Mouse (Mus musculus) heart, postnatal 4 days (tissue): ENCODE data around the gene Slc25a39. TPM values are rescaled to one million over a fixed set of nuclear protein-coding genes. Genes with fewer than 3 reads are reported as not detected.
"Not testable (repeated sequence)": the region's sequence is repeated elsewhere in the genome, so short reads cannot be mapped to it uniquely, and the experiment has no call there.

Source experiments
- DNase-seq: peaks from one replicate; pipeline ENCODE4 v3.0.0; 2021
- total RNA-seq, 2 experiments: library from RNA; stranded (reverse); gene quantifications; 2 replicates each; pipeline ENCODE4 v1.2.3; 2021

Slc25a39 gene
- total RNA-seq, 2 experiments from 2014 or later: 161 to 165 TPM

DNA sequence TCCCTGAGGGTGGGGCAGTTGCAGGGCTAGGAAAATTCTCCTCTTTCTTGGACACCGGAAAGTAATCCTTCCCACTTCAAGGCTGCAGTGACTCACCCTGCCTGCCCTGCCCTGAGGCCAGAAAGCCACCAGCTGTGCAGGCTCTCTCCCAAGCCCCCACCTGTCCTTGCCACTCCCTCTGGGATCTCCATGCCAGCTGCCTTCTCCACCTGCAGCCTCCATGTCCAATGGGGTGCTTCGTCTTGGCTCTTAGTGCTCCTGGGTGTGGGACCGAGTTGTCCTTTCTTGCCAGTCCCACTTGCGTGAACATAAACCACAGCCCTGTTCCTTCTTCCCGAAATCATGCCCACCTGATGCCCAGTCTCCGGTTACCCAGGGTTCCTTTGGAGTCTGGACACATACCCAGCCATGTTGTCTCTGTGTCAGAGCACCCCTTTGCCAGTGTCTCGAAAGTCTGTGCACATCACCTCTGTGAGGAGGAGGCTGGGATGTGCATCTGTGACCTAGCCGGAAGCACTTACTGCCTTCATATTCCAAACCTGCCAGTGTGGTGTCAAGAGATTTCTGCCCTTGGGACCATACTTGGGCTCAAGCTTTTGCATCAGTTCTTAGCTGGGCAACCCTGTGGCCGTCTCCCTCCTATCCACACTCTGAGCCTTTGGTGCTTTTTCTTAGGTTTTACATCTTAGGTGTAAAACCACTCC, 13.2 kb downstream of the Slc25a39 start:
- no peak for DNase-seq

DNA sequence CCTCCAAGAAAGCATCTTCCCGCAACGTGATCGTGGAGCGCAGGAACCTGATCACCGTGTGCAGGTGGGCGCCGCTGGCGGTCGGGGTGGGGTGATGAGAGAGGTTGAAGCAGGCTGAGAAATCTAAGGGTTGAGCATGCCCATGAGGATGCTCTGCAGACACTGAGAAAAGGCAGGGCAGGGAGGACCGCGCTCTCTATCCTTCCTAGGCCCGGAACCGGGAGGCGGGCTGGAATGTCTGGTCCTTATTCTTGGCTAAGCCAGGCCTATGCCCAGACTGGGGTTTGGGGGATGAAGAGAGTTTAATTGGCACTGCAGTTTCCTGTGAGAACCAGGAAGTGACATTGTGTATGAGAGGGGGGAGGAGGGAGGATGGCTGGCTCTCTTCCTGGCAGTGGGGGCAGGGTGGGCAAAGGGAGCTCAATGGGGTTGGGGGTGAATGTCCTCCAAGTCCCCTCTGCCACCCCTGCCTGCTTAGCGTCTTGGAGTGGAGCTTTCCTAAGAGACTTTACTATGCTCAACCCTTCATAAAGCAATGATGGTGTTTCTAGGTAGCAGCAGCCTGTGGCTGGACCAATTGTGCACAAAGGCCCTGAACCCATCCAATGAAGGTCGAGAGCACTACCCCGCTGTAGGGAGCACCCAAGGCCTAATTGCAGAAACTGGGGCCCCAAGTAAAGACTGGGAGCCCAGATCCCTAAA, 13.9 kb downstream of the Slc25a39 start:
- no peak for DNase-seq

DNA sequence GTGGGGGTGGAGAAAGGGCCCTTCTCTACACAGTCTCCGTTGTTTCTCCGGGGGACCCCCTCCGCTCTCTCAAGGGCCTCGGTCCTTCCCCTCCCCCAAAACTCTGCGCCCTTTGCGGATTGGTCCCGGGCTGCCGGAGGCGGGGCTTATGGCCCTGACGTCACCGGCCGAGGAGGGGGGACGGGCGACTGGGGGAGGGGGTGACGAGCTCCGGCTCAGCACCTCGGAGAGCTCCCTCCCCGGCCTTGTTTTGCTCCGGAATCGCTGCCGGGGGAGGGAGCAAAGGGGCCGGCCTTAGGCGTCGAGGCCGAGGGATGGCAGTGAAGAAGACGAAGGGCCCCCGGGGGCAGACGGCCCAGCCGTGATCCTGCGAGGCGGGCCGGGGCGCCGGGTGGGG, 14.5 kb downstream of the Slc25a39 start, which contains the start of gene Rundc3a:
Gene Rundc3a (plus strand): TSS at position 166 of the 397 bp plus-strand sequence.
- peak; percentile 90 for DNase-seq

DNA sequence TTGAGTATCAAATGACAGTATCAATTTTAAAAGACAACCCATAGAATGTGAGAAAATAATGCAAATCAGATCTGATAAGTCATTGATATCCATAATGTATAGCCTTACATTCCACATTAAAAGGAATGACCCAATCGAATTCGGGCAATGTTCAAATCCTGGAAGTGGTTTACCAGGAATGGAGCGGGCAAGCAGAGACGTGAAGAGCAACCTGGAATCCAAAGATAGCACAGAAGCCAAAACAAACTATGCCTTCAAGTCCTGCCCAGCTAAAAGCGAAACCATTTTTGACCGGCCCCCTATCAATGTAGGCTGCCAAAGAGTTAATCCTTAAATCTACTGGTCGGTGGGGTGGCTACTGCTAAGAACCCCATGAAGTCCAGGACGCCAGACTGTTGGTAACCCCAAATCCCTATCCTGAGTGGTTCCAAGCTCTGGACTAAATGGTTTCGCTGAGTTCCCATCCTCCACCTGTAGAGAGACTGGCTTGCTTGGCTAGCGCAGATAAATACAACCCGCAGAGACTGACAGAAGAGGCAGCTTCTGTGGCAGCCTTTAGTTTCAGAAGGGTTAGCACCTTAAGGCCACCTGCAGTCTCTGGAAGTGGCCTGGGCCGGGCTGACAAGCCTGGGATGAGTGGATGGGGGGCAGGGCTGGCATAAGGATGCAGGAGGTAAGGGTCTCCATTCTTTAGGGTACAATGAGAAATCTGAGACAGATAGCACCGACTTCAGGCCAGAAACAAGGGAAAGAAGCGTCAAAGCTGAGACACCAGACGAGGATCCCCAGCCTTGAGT, 15.1 kb downstream of the Slc25a39 start:
- DNase-seq: no peak

DNA sequence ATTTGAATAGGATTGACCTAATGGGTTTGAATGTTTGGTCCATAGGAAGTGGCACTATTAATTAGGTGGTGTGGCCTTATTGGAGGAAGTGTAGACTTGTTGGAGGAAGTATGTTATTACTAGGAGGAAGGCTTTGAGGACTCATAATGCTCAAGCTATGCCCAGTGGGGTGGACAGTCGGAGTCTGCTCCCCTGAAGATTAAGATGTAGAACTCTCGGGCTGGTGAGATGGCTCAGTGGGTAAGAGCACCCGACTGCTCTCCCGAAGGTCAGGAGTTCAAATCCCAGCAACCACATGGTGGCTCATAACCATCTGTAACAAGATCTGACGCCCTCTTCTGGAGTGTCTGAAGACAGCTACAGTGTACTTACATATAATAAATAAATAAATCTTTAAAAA, 18.3 kb downstream of the Slc25a39 start:
- DNase-seq: not testable (repeated sequence)

DNA sequence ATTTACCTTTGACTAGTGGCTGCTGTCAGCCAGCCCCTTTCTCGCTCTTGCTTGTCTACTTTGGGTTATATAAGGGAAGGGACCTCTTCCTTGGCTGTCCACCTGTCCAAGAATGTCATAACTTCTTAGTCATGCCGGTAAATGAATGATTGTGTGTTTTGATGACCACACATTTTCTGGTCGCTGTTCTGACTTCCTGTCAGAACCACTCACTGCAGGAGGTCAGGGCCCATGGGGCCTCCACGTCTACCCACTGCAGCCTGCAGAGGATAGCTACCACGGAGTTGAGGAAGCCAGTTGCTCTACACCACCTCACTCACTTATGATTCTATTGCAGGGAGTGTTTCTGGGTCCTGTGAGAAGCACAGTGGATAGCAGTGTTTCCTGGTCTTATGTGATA, 21.6 kb downstream of the Slc25a39 start:
- no peak for DNase-seq

DNA sequence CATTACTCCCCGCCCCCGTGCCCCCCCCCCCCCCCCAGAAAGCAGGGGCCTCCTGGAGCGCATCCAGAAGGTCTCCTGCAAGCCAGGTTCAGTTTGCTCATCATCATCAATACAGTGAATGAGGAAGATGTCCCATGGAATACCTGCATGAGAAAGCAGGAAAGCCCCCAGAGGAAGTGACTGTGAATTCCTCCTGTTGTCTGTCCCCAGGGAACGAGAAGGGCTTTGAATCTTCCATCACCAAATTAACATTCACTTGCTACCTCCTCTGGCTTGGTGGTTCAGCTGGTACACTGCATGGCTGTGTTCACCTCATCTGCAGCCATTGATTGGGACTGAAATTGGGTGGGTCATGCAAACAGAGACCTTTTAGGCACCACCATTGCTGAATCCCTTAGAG, 22.7 kb downstream of the Slc25a39 start:
- no peak for DNase-seq

DNA sequence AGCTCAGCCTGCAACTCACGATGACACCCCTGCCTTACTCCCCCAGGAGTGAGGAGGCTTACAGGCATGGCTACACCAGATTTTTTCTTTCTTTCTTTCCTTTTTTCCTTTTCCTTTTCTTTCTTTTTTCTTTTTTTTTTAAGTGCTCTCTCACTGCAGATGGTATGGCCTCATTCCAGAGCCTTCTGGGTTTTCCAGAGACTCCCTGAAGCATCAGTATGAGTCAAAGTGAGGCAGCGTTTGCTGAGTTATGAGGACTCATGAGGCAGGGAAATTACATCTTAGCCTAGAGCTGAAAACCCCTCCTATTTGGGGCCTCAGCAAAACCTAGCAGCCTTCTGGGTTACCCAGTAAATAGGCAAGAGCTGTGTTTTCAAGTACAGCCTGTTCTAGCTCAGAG, 23.3 kb downstream of the Slc25a39 start:
- DNase-seq: no peak

DNA sequence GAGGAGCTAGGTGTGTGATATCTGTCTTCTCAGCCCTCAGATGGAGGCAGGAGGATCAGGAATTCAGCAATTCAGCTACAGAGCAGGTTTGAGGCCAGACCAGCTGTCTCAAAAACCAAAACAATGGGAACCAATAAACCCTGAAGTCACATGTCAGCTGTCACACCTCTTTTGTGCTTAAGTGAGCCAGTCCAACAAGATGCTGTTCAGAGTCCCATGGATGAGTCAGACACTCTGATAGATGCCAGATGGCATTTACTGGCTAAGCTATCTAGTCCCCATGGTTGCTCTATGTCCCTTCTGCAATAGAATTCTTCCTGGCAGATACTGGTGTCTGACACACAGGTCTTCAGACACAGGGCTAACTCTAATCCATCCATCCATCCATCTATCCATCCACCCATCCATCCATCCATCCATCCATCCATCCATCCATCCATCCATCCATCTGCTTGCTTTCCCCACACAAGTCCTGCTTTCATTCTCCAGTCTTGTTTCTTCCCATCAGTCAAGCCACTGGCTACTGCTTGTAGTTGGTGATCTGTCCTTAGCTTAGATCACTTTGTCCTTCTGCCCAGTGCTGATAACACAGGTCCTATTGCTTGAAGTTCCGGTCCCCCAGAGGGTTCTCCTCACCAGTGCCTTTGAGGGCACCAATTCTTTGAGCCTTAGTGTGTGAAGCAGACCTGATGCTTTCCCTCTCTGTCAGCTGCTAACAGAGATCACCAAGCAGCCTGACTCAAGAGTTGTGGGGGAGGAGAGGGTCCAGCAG, 24.2 kb downstream of the Slc25a39 start:
- no peak for DNase-seq

DNA sequence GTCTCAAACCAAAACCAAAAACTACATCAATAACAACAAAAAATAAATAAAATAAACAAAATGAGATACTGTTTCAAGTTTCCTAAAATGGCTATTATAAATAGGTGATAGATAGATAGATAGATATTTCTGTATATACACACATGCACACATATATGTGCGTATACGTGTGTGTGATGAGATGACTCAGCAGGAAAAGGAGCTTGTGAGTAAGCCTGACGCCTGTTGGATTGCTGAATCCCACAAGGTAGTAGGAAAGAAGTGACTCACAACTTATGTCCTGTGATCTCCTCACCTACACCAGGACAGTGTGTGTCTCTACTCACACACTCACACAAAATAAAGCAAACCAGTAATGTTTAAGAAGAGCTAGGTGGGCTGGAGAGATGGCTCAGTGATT, 25.0 kb downstream of the Slc25a39 start:
- no peak for DNase-seq

DNA sequence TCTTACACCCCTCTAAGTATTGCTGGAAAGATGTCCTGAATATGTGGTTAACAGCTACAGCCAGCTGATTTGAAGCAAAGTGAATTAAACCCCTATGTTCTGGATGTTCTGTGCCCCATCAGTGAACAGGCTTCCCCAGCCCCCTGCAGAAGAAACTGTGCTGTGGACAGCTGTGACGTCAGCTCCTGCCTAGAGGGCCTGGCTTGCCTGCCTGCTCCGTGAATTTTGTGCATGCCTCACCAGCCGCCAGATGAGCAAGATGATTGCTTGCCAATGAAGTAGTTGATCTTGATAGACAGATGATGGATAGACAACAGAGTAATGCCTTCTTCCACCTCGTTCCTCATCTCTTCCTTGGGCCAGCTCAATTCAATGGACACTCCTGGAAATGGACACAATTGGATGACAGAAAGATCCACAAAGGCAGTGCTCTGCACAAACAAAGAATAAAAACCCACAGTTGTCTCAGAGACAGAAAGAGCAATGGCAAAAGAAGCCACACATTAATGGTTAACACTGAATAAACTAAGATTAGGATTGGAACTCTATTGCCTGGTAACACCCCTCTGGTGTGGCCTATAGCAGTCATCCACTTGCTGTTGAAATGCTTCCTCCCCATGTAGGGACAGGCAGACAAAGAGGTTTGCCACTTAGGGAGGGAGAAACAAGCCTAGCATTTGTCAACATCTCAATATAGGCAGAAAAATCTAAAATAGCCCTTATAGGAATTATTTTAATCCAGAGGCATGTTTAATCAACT, 26.2 kb downstream of the Slc25a39 start:
- no peak for DNase-seq

DNA sequence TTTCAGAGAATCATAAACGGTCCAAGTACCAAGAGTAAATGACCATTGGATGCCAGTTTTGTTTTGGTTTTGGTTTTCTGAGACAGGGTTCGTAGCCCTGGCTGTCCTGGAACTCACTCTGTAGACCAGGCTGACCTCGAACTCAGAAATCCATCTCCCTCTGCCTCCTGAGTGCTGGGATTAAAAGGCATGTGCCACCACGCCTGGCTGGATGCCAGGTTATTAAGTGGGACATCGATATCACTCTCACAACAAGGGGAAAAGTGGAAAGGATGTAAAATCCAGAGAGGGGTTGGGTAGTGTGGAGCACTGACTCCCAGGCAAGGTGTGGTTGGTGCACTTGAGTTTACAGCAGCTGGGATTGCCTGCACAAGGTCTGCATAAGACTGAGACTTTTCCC, 27.7 kb downstream of the Slc25a39 start:
- DNase-seq: no peak

DNA sequence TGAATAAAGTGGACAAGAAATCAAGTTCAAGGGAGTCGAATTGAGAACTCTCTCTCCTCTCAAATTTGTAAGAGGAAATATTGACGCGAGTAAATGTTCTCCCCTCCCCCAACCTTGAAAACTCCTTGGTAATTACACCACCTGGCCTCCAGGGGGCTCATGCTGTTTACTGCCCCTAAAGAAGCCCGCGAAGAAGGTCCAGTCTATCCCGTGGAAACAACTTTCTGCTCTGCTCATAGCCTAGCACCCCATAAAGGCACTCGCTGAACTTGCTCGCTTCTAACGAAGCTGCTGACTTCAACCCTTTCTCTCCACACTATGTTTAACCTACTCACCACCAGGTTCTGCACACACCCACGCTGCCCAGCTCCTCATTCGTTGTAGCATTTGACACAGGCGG, 30.6 kb downstream of the Slc25a39 start:
- no peak for DNase-seq

DNA sequence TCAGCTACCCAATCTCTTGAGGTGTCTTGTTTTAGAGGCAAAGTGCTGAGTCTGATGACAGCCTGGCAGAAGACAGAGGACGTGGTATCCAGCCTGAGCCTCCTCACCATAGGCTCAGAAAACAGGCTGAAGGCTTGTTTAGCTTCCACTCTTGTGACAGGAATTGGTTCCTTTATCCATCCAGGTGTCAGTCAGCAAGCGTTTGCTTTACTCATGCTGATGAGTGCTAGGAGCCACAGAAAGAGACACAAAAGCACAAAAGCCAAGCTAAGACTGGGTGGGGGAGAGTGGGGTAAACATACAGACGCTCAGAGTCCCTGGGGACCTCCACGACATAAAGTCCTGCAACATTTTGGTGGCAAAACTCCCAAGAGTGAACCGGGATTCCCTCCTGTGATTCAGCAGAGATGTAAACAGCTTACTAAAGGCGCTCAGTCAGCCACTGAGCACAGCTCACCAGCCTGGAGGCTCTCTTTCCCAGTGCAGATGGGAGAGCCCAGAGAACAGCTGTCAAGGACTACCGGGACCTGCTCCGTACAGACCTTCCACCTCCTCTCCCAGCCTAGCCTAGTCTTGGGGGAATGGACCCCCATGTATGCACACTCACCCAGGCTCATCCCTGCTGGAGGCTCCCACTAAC, 31.4 kb downstream of the Slc25a39 start:
- DNase-seq: no peak

DNA sequence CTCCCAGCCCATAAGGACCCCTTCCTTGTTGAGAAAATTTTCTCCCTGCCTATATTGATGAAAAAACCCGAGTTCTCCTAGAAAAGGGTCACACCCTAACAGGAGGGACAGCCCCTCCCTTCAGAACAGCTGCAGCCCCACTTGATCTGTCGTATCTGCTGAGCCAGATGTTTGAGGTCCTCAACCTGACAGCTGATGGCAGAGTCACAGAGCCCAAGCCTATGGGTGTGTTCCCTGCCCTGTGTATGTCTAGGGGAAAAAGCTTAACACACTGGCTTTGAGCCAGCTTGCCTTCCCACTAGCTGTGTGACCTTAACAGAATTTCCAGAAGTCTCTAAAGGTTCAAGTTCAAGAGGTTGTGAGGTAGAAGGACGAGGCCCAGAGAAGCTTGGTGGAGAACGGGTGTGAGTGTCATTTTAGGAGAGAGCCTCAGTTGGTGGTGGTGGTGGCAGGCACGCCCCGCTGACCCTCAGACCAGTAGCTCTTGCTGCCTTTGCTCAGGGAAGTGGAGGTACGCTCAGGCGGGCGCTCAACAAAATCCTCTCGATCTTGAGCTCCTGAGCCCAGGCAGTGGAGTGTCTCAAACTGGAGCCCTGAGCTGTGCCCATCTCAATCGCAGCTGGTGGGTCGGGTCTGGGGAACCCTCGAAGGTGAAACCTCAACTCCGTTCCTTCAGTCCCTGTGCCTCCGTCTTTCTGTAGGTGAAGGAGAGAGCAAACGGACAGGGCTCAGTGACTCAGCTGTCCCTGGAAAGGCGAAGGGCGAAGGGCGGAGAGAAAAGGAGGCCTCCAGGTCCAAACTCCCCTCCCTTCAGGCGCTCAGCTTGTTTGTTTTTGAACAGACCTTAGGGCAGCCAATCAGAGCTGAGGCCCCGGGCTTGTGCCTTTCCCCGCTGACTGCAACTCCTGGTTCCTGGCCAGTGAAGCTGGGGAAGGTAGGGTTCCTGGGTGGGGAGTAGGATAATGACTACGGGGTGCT, 32.3 kb downstream of the Slc25a39 start:
- DNase-seq: peak; percentile 49

DNA sequence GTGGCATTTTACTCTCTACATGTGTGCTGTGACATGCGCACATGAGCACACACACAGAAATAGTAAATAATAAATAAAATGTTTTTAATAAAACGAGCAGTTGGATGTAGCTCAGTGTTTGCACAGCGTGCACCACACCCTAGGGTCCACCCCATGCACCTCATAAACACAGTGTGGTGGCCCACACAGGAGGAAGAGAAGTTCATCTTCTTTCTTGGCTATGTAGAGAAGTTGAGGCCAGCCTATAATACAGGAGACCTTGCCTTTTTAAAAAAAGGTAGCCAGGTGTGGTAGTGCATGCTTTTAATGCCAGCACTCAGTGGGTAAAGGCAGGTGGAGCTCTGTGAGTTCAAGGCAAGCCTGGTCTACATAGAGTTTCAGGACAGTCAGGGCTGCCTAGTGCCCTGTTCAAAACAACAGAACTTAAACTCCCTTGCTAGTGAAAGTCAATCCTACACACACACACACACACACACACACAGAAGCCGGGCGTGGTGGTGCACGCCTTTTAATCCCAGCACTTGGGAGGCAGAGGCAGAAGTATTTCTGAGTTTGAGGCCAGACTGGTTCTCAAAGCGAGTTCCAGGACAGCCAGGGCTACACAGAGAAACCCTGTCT, 33.5 kb downstream of the Slc25a39 start:
- DNase-seq: no peak

DNA sequence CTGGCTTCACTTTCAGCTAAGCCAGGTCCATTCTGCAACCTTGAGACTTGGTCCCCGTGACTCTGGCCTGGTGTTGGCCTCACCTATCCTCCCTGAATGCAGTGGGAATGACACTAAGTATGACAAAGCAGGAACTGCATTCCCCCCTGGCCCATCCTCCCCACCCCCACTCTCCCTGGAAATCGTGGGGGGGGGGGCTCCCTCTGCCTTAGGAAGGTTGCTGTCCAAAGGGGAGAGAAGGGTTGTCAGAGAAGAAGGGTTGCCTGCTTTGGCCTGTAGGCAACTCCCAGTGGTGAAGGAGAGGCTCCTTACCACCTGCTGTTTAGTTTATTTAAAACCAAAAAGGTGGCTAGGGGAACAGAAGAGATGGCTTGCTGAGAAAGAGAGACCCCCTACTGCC, 34.1 kb downstream of the Slc25a39 start:
- DNase-seq: no peak

DNA sequence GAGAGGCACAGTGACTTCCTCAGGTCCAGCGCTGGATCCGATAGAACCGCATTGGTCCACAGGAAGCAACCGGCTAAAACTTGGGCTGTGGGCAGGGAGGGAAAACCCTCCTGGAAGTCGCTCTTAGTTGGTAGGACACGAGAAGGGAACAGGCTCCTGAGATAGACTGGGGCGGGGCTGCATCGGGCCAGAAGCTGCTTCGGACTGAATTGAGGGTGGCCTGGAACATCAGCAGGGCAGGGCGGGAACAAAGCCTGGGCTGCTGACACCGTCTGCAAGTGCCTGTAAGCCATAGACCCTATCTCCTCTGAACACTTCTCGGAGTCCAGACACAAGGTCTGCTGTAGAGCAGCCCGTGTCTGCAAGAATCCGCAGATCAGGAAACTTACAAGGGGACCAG, 34.8 kb downstream of the Slc25a39 start:
- DNase-seq: no peak

DNA sequence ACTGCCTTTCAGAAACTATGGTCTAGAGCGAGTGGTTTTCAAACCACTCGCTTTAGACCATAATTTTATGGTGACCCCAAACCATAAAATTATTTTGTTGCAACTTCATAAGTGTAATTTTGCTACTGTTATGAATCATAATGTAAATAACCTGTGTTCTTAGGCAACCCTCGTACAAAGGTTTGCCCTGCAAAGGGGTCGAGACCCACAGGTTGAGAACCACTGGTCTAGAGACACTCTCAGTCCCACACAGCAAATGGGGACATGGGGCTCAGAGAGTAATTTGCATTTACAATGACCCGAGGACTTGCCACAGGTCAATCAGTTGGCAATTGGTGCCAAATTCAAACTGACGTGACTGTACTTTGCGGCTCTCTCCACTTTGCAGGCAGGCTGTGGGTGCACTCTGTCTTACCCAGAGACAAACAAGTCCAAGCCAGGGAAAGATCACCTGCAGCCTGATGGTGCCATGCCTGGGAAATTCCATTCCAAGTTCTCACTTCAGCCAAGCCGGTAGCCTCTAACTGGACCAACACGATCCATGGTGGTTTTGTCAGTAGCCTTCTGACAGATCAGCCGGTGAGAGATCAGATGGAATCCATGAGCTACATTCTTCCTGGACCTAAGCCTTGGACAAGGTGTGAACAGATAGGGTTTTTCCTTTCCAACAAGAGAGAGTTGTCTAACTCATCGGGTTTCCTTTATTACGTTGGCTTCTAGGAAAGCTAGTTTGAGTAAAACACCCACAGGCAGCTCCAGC, 35.6 kb downstream of the Slc25a39 start:
- no peak for DNase-seq
